Mouse (Mus musculus) liver, adult 2 months (tissue): ENCODE measurements around the gene Atp8b4. TPM values are rescaled to one million over a fixed set of nuclear protein-coding genes. Genes with fewer than 3 reads are reported as not detected.

Experiments
- DNase-seq: peaks from one replicate; pipeline ENCODE4 v3.0.0-alpha.2; 2011; ENCODE audit warnings: low read depth, low spot score; ENCODE audit errors: extremely low read depth
- H3K27ac ChIP-seq: fragments of 200-500 bp; replicated peaks from 2 replicates; pipeline ENCODE4 v1.5.1; 2012; ENCODE audit warnings: low read depth, mild to moderate bottlenecking, control low read depth, inconsistent platforms, low read length; ENCODE audit not compliant: insufficient read depth
- H3K27me3 ChIP-seq: fragments of 200-500 bp; 2 replicates; pipeline ENCODE4 v1.6.1; 2012; ENCODE audit warnings: mild to moderate bottlenecking, moderate library complexity, low read length, inconsistent platforms; ENCODE audit not compliant: control insufficient read depth, insufficient read depth
- H3K36me3 ChIP-seq: fragments of 200-500 bp; 2 replicates; pipeline ENCODE4 v1.6.1; 2012; ENCODE audit warnings: low read length, inconsistent platforms; ENCODE audit not compliant: control insufficient read depth, insufficient read depth
- H3K4me1 ChIP-seq: fragments of 200-500 bp; 2 replicates; pipeline ENCODE4 v1.6.1; 2011; ENCODE audit warnings: low read length; ENCODE audit not compliant: control insufficient read depth, insufficient read depth
- H3K4me3 ChIP-seq: fragments of 200-500 bp; 2 replicates; pipeline ENCODE4 v1.5.1; 2011; ENCODE audit warnings: low read depth, mild to moderate bottlenecking, control low read depth, low read length, moderate library complexity; ENCODE audit not compliant: insufficient read depth
- H3K79me2 ChIP-seq: fragments of 200-500 bp; 2 replicates; pipeline ENCODE4 v1.6.1; 2012; ENCODE audit warnings: inconsistent platforms, mild to moderate bottlenecking, low read length, moderate library complexity; ENCODE audit not compliant: control insufficient read depth, insufficient read depth
- H3K9ac ChIP-seq: fragments of 200-500 bp; 2 replicates; pipeline ENCODE4 v1.6.1; 2012; ENCODE audit warnings: low read depth, mild to moderate bottlenecking, control low read depth, inconsistent platforms, low read length
- CTCF ChIP-seq: fragments of 200-500 bp; IDR thresholded peaks from 2 replicates; pipeline ENCODE4 v1.5.1; 2011; ENCODE audit warnings: low read depth, low read length, control low read depth
- POLR2A ChIP-seq: fragments of 200-500 bp; IDR thresholded peaks from 2 replicates; pipeline ENCODE4 v1.6.1; 2011; ENCODE audit warnings: low read length, control low read depth; ENCODE audit not compliant: insufficient read depth; ENCODE audit errors: extremely low read depth
- WGBS: fragments of 180-500 bp; shearing (Covaris S2); methylation state at CpG from one replicate; pipeline ENCODE4 v1.1.7; 2018; 5-methylcytosine and 5-hydroxymethylcytosine counted together
- polyA plus RNA-seq: library from polyadenylated mRNA; depleted of rRNA; stranded (reverse); fragments of >200 nt; gene quantifications from 2 replicates; pipeline ENCODE4 v1.2.3, GENCODE M21; 2012; rRNA removed
- total RNA-seq: library from RNA; depleted of rRNA; stranded (reverse); fragments of >200 nt; gene quantifications from 2 replicates; pipeline ENCODE4 v1.2.3, GENCODE M21; 2014; rRNA removed

Gene Atp8b4
- total and polyA plus RNA-seq, 2 experiments: 0.31 to 0.55 TPM

GRCm38 (mm10) chr2:126274311-126274710 lies 226.2 kb downstream of the Atp8b4 start:
- Histone ChIP-seq H3K4me1 (no peaks in the 10 kb centered on the region), H3K79me2 (no peaks in the 10 kb centered on the region), H3K4me3 (no peak overlapping the region), H3K9ac (no peak overlapping the region), H3K36me3 (no peaks in the 10 kb centered on the region), H3K27me3 (no peaks in the 10 kb centered on the region), H3K27ac (no peak overlapping the region)
- no peak for DNase-seq
- no peak for TF ChIP-seq CTCF
- TF ChIP-seq POLR2A: no peak
- WGBS: 89% methylated on average over 3 of the region's 3 CpGs

Other genes starting within 250 kb of the Atp8b4 start
- 1,190 and 1,397 TPM in 2 replicates for gene Slc27a2, start 51.7 kb upstream of the Atp8b4 start, total RNA-seq
- 912 and 1,036 TPM in 2 replicates for gene Slc27a2, start 51.7 kb upstream of the Atp8b4 start, polyA plus RNA-seq
- 1.1 and 1.8 TPM in 2 replicates for gene Hdc, start 118.6 kb upstream of the Atp8b4 start, total RNA-seq
- 0.97 and 1.7 TPM in 2 replicates for gene Hdc, start 118.6 kb upstream of the Atp8b4 start, polyA plus RNA-seq
- gene Gabpb1, start 175.7 kb upstream of the Atp8b4 start, total RNA-seq: 4.8 and 5.5 TPM in 2 replicates
- gene Gabpb1, start 175.7 kb upstream of the Atp8b4 start, polyA plus RNA-seq: 4.5 and 5.5 TPM in 2 replicates
- 23.4 and 26.1 TPM in 2 replicates for gene Usp8, start 206.7 kb upstream of the Atp8b4 start, total RNA-seq
- gene Usp8, start 206.7 kb upstream of the Atp8b4 start, polyA plus RNA-seq: 12.2 and 12.5 TPM in 2 replicates